In genomic region chr12:84577768-84578439, GRCm38 (mm10) we compare ENCODE assay signal across 23 mouse cellular contexts. TPM values are rescaled to one million over a fixed set of nuclear protein-coding genes. Genes with fewer than 3 reads are reported as not detected.
DNase-seq lines count a peak whose midpoint lies in the region; ATAC-seq and TF ChIP-seq lines count a peak whose summit lies in the region.
"Had no signal": no experiment of that assay in that cellular context is flagged by ENCODE, and none has a peak within 500 bp of the region (broad histone marks: within the 10 kb centered on the region; RNA-seq: fewer than 3 reads in every experiment).

No protein-coding gene starts in this region.

- H3K36me3 ChIP-seq in forebrain, postnatal 0 days (ENCODE audit: insufficient read depth): no peaks in the 10 kb centered on the region
- H3K36me3 ChIP-seq in forebrain, embryonic 12.5 days (replicated peaks): no peaks in the 10 kb centered on the region
- H3K36me3 ChIP-seq in lung, postnatal 0 days (ENCODE audit: insufficient read depth, low read length): no peaks in the 10 kb centered on the region
- H3K36me3 ChIP-seq: forebrain, embryonic 15.5 days; heart, embryonic 12.5 days; limb, embryonic 15.5 days had no signal

- TF ChIP-seq EP300 in lung, postnatal 0 days (IDR thresholded peaks at IDR 0.05): no peak

- H3K4me1 ChIP-seq in forebrain, postnatal 0 days (ENCODE audit: insufficient read depth): no peaks in the 10 kb centered on the region
- peaks cover 7% of the 10 kb centered on the region; the same call in 1 of the 2 replicates for H3K4me1 ChIP-seq in forebrain, embryonic 12.5 days
- H3K4me1 ChIP-seq in lung, postnatal 0 days (ENCODE audit: insufficient read depth, low read depth, low read length): no peaks in the 10 kb centered on the region
- H3K4me1 ChIP-seq: forebrain, embryonic 15.5 days had no signal

- H3K9ac ChIP-seq in forebrain, postnatal 0 days: no peak overlapping the region
- no peak overlapping the region for H3K9ac ChIP-seq in forebrain, embryonic 12.5 days
- H3K9ac ChIP-seq in lung, postnatal 0 days (replicated peaks; ENCODE audit: low read depth): no peak overlapping the region
- H3K9ac ChIP-seq: forebrain, embryonic 15.5 days; heart, embryonic 12.5 days; limb, embryonic 15.5 days had no signal

- no peak for DNase-seq in forebrain, postnatal 0 days
- no peak for DNase-seq in lung, postnatal 0 days (ENCODE audit: low spot score)
- DNase-seq in lung, adult 18-20 months: no peak
- DNase-seq in Muller cell, postnatal 12 days (ENCODE audit: inconsistent ontology term): peak; percentile 80
- DNase-seq in retina, embryonic 14.5 days (ENCODE audit: low spot score): peak; percentile 69
- no peak for DNase-seq in ovary, postnatal 36 days (ENCODE audit: low spot score)
- DNase-seq in heart, adult 9 months (ENCODE audit: low spot score in 2 of 2): no peak
- DNase-seq: cerebellum, adult 8-10 months; gastrocnemius, postnatal 10 days; kidney, adult 18-20 months; right cerebral cortex, postnatal 14 days; thymus, postnatal 25 days had no signal

- H3K4me2 ChIP-seq in forebrain, postnatal 0 days (ENCODE audit: low read depth): no peak overlapping the region
- H3K4me2 ChIP-seq in forebrain, embryonic 12.5 days: no peak overlapping the region; the same call in 1 of the 2 replicates
- H3K4me2 ChIP-seq in lung, postnatal 0 days (replicated peaks; ENCODE audit: low read depth, low read length): no peak overlapping the region
- H3K4me2 ChIP-seq: forebrain, embryonic 15.5 days; heart, embryonic 12.5 days; limb, embryonic 15.5 days had no signal

- peaks cover 15% of the 10 kb centered on the region for H3K27me3 ChIP-seq in forebrain, postnatal 0 days (ENCODE audit: insufficient read depth, low read length)
- peaks cover 57% of the 10 kb centered on the region for H3K27me3 ChIP-seq in forebrain, embryonic 12.5 days
- H3K27me3 ChIP-seq in lung, postnatal 0 days (replicated peaks; ENCODE audit: insufficient read depth, low read length): peaks cover 3% of the 10 kb centered on the region; the same call in 1 of the 2 replicates

- no peak for ATAC-seq in forebrain, postnatal 0 days
- ATAC-seq in forebrain, embryonic 12.5 days (ENCODE audit: low FRiP score): no peak
- ATAC-seq in lung, postnatal 0 days: no peak
- ATAC-seq: forebrain, embryonic 15.5 days; Patski had no signal

- no peak overlapping the region for H3K4me3 ChIP-seq in forebrain, postnatal 0 days (ENCODE audit: low read depth, low read length)
- H3K4me3 ChIP-seq in forebrain, embryonic 12.5 days (replicated peaks): no peak overlapping the region
- no peak overlapping the region for H3K4me3 ChIP-seq in lung, postnatal 0 days (ENCODE audit: low read depth, low read length)
- H3K4me3 ChIP-seq: forebrain, embryonic 15.5 days; heart, embryonic 12.5 days; limb, embryonic 15.5 days; myocyte had no signal

- H3K27ac ChIP-seq in forebrain, postnatal 0 days (ENCODE audit: low read depth, low read length): no peak overlapping the region
- no peak overlapping the region for H3K27ac ChIP-seq in forebrain, embryonic 12.5 days
- no peak overlapping the region for H3K27ac ChIP-seq in lung, postnatal 0 days (ENCODE audit: low read length)
- H3K27ac ChIP-seq: forebrain, embryonic 15.5 days; limb, embryonic 15.5 days had no signal

- TF ChIP-seq CTCF in forebrain, postnatal 0 days (IDR thresholded peaks at IDR 0.05; ENCODE audit: low read depth): peak; percentile 25; the same call in 1 of the 2 replicates
- TF ChIP-seq CTCF in lung, postnatal 0 days (IDR thresholded peaks at IDR 0.05): 0 out of 2 replicates have a peak, but pooled peaks have one; percentile 11

- WGBS in forebrain, postnatal 0 days: 58% methylated on average over 11 of the region's 11 CpGs
- 67% methylated on average over 11 of the region's 11 CpGs for WGBS in forebrain, embryonic 12.5 days
- WGBS in lung, postnatal 0 days: 69% methylated on average over 11 of the region's 11 CpGs

- no peaks in the 10 kb centered on the region for H3K9me3 ChIP-seq in forebrain, postnatal 0 days (ENCODE audit: low read length)
- no peaks in the 10 kb centered on the region for H3K9me3 ChIP-seq in forebrain, embryonic 12.5 days
- no peaks in the 10 kb centered on the region for H3K9me3 ChIP-seq in lung, postnatal 0 days (ENCODE audit: low read length)
- H3K9me3 ChIP-seq: forebrain, embryonic 15.5 days; limb, embryonic 15.5 days had no signal

RNA-seq across cellular contexts. Expression of gene Vsx2, which starts 8.3 kb away (rescaled TPM):
- 0.46 and 0.67 TPM in 2 replicates for total RNA-seq in forebrain, postnatal 0 days (2014; rRNA removed)
- 0.05 and 0.10 TPM in 2 replicates for polyA plus RNA-seq in forebrain, postnatal 0 days (2015; fragmentation: Nextera tagmentation; extraction: Ambion mirVana)
- 0.08 and 0.37 TPM in 2 replicates for polyA plus RNA-seq in forebrain, embryonic 12.5 days (2016; fragmentation: Nextera tagmentation; extraction: Ambion mirVana)
- not detected in 2 replicates for polyA plus RNA-seq in lung, postnatal 0 days (2015; fragmentation: Nextera tagmentation; extraction: Ambion mirVana)
- total RNA-seq: adrenal gland, adult 18-20 months; hematopoietic stem cell, adult 5-6 weeks; megakaryocyte-erythroid progenitor cell, adult 5-6 weeks had no signal
- polyA plus RNA-seq: heart, embryonic 12.5 days; large intestine, adult 2 months; lung, embryonic 16.5 days; myocyte; Patski had no signal

RNA-seq across cellular contexts. Expression of gene Abcd4, which starts 39.3 kb away (rescaled TPM):
- 6.5 and 8.0 TPM in 2 replicates for total RNA-seq in forebrain, postnatal 0 days (2014; rRNA removed)
- 3.9 and 6.7 TPM in 2 replicates for polyA plus RNA-seq in forebrain, postnatal 0 days (2015; fragmentation: Nextera tagmentation; extraction: Ambion mirVana)
- polyA plus RNA-seq in forebrain, embryonic 12.5 days (2016; fragmentation: Nextera tagmentation; extraction: Ambion mirVana): 14.3 and 14.4 TPM in 2 replicates
- polyA plus RNA-seq in lung, postnatal 0 days (2015; fragmentation: Nextera tagmentation; extraction: Ambion mirVana): 9.2 and 10.5 TPM in 2 replicates

Comparison
In these comparisons a context has a peak if more than half of its experiments do, and no peak if none do; other contexts are left out.
1. DNase-seq: peak in Muller cell, postnatal 12 days (single experiment) and retina, embryonic 14.5 days (single experiment); none in forebrain, postnatal 0 days (single experiment), lung, postnatal 0 days (single experiment), lung, adult 18-20 months (0 of 2), ovary, postnatal 36 days (single experiment) and heart, adult 9 months (0 of 2).